Mouse (Mus musculus): ENCODE data around the gene Tmem184b. TPM values are rescaled to one million over a fixed set of nuclear protein-coding genes. Genes with fewer than 3 reads are reported as not detected.

Gene Tmem184b
- 44.9 TPM for polyA plus RNA-seq (2014; fragmentation: Illumina TruSeq; extraction: RNeasy Lipid Tissue Mini Kit (QIAGEN cat#74804); ENCODE audit: low read depth, low replicate concordance)

DNA sequence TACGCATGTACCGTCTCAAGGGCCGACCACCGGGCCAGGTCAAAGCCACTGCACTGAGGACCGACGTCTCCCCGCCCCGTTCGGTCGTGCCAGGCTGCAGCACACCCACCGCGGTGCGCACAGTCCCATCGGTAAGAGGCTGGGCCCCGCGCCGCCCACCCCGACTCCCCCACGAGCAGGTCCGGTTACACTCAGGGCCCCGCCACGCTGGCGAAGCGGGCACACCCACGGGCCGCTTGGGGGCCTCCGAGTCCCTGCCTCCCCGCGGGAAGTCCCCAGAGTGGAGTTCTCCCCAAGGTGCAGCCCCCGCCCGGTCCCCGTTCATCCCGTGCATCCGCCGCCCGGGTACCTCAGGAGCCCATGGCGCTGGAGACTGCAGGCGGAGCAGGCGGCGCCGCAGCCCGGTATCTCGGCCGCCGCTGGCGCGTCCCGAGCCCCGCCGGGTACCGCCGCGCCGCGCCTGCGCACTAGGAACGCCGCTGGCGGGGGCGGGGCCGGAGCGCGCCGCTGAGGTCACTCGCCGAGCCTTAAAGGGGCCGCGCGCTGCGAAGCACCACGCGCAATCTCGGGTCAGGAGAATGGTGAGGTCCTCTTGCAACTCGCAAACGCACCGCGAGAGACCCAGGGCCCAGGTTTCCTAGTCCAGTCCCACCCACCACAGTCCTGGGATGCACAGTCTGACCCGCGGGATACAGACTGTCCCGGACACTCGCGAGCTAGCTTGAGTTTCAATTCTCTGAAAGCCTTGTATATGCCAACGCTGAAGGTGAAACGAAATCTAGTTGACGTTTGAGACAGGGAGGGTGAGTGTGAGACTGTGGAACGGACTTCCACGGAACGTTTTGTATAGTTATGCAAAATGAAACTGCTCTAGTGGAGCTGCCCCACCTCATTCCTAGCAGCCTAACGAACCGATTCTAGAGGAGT, at the start of gene Tmem184b:
TSS of gene Tmem184b (minus strand) at position 734 of the 927 bp plus-strand sequence.

DNA sequence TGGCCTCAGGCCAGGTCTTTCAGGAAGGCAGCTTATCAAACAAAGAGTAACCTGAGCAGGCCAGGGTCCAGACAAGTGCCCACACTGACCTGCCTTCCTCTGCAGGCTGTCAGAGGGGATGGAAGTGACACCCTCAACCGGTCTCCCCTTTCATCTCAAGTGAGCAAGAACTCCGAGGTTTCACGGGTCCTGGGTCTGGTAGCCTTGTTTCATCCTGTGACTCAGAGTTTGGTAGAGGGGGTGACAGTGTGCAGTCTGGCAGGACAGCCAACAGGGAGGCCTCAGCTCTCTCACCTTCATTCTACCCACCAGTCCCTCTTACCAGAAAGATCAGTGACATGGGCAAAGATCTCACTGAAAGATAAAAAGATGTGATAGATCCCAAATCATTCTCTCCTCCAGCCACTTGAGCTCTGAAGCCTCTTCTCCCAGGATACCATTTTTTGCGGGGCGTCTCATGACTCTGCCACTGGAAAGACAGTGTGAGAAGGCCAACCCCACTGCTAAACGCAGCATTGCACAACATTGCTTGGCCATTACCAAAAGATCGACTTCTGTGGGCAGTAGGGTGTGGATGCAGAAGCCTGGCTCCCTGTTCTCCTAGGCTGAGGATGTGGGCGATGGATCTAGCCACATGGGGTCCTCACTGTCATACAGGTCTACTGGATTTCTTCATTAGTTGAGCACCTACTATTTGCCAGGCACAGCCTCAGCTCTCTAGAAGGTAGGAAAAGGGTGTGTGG, 57.1 kb downstream of the Tmem184b start, which contains the start of gene Maff:
TSS of gene Maff (plus strand) at position 571 of the 743 bp plus-strand sequence.

DNA sequence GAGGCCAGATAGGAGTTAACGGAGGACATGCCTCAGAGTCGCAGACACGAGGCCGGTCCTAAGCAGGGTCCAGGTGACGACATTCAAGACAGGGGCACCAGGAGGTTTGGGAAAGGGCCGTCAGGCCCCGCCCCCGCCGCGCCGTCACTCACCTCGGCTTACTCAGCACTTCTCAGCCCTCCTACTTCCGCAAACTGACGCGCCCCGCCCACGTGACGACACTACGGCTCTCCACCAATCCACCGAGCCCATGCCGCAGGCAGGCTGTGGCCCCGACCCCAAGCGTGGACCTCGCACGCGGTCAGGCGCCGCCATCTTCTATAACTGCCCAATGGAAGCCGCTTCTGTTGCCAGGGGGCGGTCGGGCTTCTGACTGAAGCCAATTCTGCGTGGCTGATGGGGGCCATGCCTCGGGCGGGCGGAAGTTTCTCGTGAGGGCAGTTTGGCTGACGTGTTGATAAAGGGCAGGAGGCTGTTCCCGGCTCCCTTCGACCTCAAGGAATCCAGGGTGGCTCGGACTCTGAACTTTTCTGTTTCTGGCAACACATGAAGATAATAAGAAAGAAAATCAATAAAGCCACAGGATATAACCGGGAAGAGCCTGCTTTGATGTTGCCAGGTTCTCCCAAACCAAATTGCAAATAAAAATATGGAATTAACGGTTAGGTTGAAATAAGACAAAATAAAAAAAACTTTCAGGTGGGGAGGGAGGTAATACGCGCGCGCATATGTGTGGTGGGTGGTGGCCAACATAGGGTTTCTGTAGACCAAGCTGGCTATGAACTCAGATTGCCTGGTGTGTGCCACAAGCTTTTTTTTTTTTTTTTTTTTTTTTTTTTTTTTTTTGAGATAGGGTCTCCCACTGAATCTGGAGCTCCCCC, 75.1 kb downstream of the Tmem184b start, which contains the start of gene Pla2g6:
TSS of gene Pla2g6 (minus strand) at position 333 of the 881 bp plus-strand sequence.

Other genes with a start within 250 kb of the Tmem184b start
- gene Sox10, start 238.3 kb downstream of the Tmem184b start, polyA plus RNA-seq (2014; fragmentation: Illumina TruSeq; extraction: RNeasy Lipid Tissue Mini Kit (QIAGEN cat#74804); ENCODE audit: low read depth, low replicate concordance), result 1.3 TPM
- gene Pick1, start 174.4 kb downstream of the Tmem184b start, polyA plus RNA-seq (2014; fragmentation: Illumina TruSeq; extraction: RNeasy Lipid Tissue Mini Kit (QIAGEN cat#74804); ENCODE audit: low read depth, low replicate concordance), result 34.5 TPM
- 2.1 TPM for gene Gm49486, start 174.2 kb downstream of the Tmem184b start, polyA plus RNA-seq (2014; fragmentation: Illumina TruSeq; extraction: RNeasy Lipid Tissue Mini Kit (QIAGEN cat#74804); ENCODE audit: low read depth, low replicate concordance)
- 0.63 TPM for gene Slc16a8, start 148.8 kb downstream of the Tmem184b start, polyA plus RNA-seq (2014; fragmentation: Illumina TruSeq; extraction: RNeasy Lipid Tissue Mini Kit (QIAGEN cat#74804); ENCODE audit: low read depth, low replicate concordance)
- gene Baiap2l2, start 118.0 kb downstream of the Tmem184b start, polyA plus RNA-seq (2014; fragmentation: Illumina TruSeq; extraction: RNeasy Lipid Tissue Mini Kit (QIAGEN cat#74804); ENCODE audit: low read depth, low replicate concordance), result 0.47 TPM
- 8.4 TPM for gene Pla2g6, start 75.2 kb downstream of the Tmem184b start, polyA plus RNA-seq (2014; fragmentation: Illumina TruSeq; extraction: RNeasy Lipid Tissue Mini Kit (QIAGEN cat#74804); ENCODE audit: low read depth, low replicate concordance)
- gene Maff, start 56.9 kb downstream of the Tmem184b start, polyA plus RNA-seq (2014; fragmentation: Illumina TruSeq; extraction: RNeasy Lipid Tissue Mini Kit (QIAGEN cat#74804); ENCODE audit: low read depth, low replicate concordance), result 7.6 TPM
- 55.7 TPM for gene Csnk1e, start 52.0 kb upstream of the Tmem184b start, polyA plus RNA-seq (2014; fragmentation: Illumina TruSeq; extraction: RNeasy Lipid Tissue Mini Kit (QIAGEN cat#74804); ENCODE audit: low read depth, low replicate concordance)
- 0.26 TPM for gene Kcnj4, start 101.7 kb upstream of the Tmem184b start, polyA plus RNA-seq (2014; fragmentation: Illumina TruSeq; extraction: RNeasy Lipid Tissue Mini Kit (QIAGEN cat#74804); ENCODE audit: low read depth, low replicate concordance)
- gene Kdelr3, start 112.8 kb upstream of the Tmem184b start, polyA plus RNA-seq (2014; fragmentation: Illumina TruSeq; extraction: RNeasy Lipid Tissue Mini Kit (QIAGEN cat#74804); ENCODE audit: low read depth, low replicate concordance), result 13.8 TPM
- 152 TPM for gene Ddx17, start 143.2 kb upstream of the Tmem184b start, polyA plus RNA-seq (2014; fragmentation: Illumina TruSeq; extraction: RNeasy Lipid Tissue Mini Kit (QIAGEN cat#74804); ENCODE audit: low read depth, low replicate concordance)
- gene Dmc1, start 201.5 kb upstream of the Tmem184b start, polyA plus RNA-seq (2014; fragmentation: Illumina TruSeq; extraction: RNeasy Lipid Tissue Mini Kit (QIAGEN cat#74804); ENCODE audit: low read depth, low replicate concordance), result not detected